Mouse (Mus musculus) kidney, adult 2 months (tissue): ENCODE measurements around the gene Lurap1.

Experiments
- CTCF ChIP-seq: fragments of 200-500 bp; conservative IDR thresholded peaks from 2 replicates; pipeline ENCODE4 v1.5.1; 2011; ENCODE audit warnings: low read depth, mild to moderate bottlenecking, control low read depth, low read length, moderate library complexity, mixed read lengths; ENCODE audit not compliant: insufficient read depth, insufficient read length
- POLR2A ChIP-seq: fragments of 200-500 bp; IDR thresholded peaks from one replicate; pipeline ENCODE4 v1.6.1; 2011; ENCODE audit warnings: low read depth, low read length, control low read depth

- TF ChIP-seq CTCF (no peak), POLR2A (no peak)
Observed at GRCm38 (mm10) chr4:116141736-116142135, 9.4 kb downstream of the Lurap1 start.
